In the genomic region with DNA sequence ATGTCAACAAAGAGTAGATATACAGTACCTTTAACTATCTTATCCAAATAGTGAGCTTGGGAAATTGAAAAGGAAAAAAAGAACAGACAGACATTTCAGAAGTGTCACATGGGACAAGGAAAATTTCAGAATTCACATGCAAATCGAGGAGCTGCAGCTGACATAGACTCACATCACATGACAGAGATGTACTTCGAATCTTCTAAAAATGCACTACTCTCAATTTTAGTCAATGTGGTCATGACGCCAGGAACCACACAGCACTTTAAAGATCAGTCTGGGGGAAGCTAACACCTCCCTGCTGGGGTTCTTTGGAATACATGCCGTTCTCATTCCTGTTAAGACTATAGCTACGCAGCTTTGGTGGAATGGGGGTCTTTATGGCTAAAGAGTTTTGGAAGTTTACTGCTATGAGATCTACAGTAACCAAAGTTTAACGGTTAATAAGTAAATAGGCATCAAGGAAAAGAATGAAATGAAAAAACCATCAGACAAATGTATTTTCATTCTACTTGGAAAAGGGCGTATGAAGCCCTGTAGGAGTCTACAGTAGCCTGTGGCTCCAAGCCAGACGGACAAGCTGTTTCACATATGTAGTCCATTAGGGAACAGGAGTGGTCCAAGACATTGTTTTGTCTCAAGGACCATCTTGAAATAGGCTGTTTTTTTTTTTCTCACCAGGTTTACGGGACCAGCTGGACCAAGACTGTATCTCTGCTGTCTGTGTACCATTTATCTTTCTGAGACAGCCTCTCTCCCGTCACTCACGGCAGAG, we compare ENCODE assay signal across 17 mouse cellular contexts.
DNase-seq lines count a peak whose midpoint lies in the region; ATAC-seq lines count a peak whose summit lies in the region.
"Had no signal": no experiment of that assay in that cellular context is flagged by ENCODE, and none has a peak within 500 bp of the region (broad histone marks: within the 10 kb centered on the region; RNA-seq: fewer than 3 reads in every experiment).

No protein-coding gene starts in this region.

- no peak overlapping the region for H3K4me2 ChIP-seq in heart, embryonic 12.5 days
- H3K4me2 ChIP-seq: embryonic facial prominence, embryonic 12.5 days; limb, embryonic 12.5 days had no signal

- peaks cover 26% of the 10 kb centered on the region for H3K4me1 ChIP-seq in heart, embryonic 12.5 days (replicated peaks)
- H3K4me1 ChIP-seq: megakaryocyte, embryonic 14.5 days had no signal

- 79% methylated on average over 11 of the region's 11 CpGs for WGBS in heart, embryonic 12.5 days

- H3K36me3 ChIP-seq in heart, embryonic 12.5 days: no peaks in the 10 kb centered on the region

- no peak overlapping the region for H3K4me3 ChIP-seq in heart, embryonic 12.5 days
- H3K4me3 ChIP-seq: embryonic facial prominence, embryonic 12.5 days; layer of hippocampus, adult 2 months; limb, embryonic 12.5 days; megakaryocyte, embryonic 14.5 days had no signal

- H3K9ac ChIP-seq in heart, embryonic 12.5 days: no peak overlapping the region
- H3K9ac ChIP-seq: embryonic facial prominence, embryonic 12.5 days; limb, embryonic 12.5 days had no signal

- intact Hi-C loops in heart, postnatal 14 days (cut with DNase I): no loop called here

- no peaks in the 10 kb centered on the region for H3K27me3 ChIP-seq in heart, embryonic 12.5 days (replicated peaks)
- H3K27me3 ChIP-seq: embryonic facial prominence, embryonic 12.5 days; limb, embryonic 12.5 days; megakaryocyte, embryonic 14.5 days had no signal

- H3K9me3 ChIP-seq in heart, embryonic 12.5 days (replicated peaks): no peaks in the 10 kb centered on the region
- H3K9me3 ChIP-seq: embryonic facial prominence, embryonic 12.5 days; limb, embryonic 12.5 days had no signal

- H3K27ac ChIP-seq in heart, embryonic 12.5 days (ENCODE audit: poor library complexity, severe bottlenecking): no peak overlapping the region
- H3K27ac ChIP-seq: embryonic facial prominence, embryonic 12.5 days; layer of hippocampus, adult 2 months; limb, embryonic 12.5 days had no signal

- no peak for ATAC-seq in heart, embryonic 12.5 days (ENCODE audit: insufficient number of reproducible peaks, low FRiP score)

- peak; percentile 35 for DNase-seq in embryo, embryonic 11 days
- DNase-seq in embryo, embryonic 9.5 days (ENCODE audit: extremely low spot score): no peak
- DNase-seq in heart, postnatal 14 days: peak; percentile 14 to 46
- DNase-seq in right cerebral cortex, adult 2 months (ENCODE audit: low spot score in 2 of 2): peak; percentile 26 to 35
- no peak for DNase-seq in right cerebral cortex, postnatal 25 days
- peak; percentile 85 for DNase-seq in telencephalon, adult 2 months (ENCODE audit: low read depth, low spot score)
- no peak for DNase-seq in layer of hippocampus, adult 18-20 months (ENCODE audit: low spot score in 2 of 2)
- DNase-seq: gastrocnemius, postnatal 36 days; kidney, adult 11 months; lung, adult 2 months; retina, postnatal 1 day; thymus, postnatal 4 days had no signal

Comparison
In these comparisons a context has a peak if more than half of its experiments do, and no peak if none do; other contexts are left out.
1. DNase-seq: peak in embryo, embryonic 11 days (single experiment), heart, postnatal 14 days (2 of 2), right cerebral cortex, adult 2 months (2 of 2) and telencephalon, adult 2 months (single experiment); none in embryo, embryonic 9.5 days (single experiment), right cerebral cortex, postnatal 25 days (single experiment) and layer of hippocampus, adult 18-20 months (0 of 2).